Mouse (Mus musculus): ENCODE results near the gene Hmgcs2.

DNA sequence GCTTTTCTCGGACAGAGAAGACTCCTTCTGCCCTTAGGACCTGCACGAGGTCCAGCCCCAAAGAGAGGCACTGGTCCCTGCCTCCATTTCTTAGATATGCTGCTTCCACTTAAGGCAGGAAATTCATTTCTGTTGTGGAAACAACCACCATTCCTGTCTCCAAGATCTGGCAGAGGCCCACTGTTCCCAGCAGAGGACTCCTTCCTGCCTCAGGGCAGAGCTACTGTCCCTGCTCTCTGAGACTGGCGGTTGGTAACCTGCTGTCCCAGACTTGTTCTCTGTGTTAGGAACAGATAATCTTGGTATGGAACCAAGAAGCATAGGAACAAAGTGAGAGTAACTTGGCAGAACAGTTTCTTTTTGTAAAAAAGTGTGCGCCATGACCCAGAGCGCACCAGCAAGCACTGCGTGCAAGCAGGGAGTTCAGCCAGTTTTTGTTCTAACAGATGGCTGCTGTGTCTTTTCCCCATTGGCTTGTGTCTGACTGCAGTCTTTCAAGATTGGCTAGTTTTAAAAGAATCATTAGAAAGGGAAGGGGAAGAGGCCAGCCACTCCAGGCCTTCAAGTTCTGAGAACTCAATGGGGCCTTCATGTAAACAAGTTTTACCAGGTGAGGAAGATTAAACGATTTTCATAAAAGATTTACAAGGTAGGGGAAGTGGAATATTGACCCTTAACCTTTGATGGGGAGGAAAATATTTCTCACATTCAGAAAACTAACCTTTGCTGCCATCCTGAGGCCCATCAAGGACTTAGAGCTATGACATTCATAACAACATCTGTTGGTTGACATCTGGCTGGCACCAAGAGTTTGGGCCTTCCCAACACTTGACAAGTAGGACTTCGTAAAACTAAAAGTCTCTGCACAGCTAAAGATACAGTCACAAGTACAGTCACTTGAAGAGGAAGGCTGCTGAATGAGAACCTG is 25.3 kb upstream of the Hmgcs2 start:
- no peak for TF ChIP-seq CTCF (IDR thresholded peaks at IDR 0.05; ENCODE audit: borderline replicate concordance, control insufficient read depth, extremely low read depth, insufficient read depth, low read length, poor library complexity)
- no peak for TF ChIP-seq POLR2A (IDR thresholded peaks at IDR 0.05; ENCODE audit: control insufficient read depth, extremely low read depth, insufficient read depth, low read length, poor library complexity)
